Mouse (Mus musculus) neural tube, embryonic 11.5 days (tissue): ENCODE data around the gene Ccdc15. TPM values are rescaled to one million over a fixed set of nuclear protein-coding genes. Genes with fewer than 3 reads are reported as not detected.

Source experiments
- ATAC-seq: fragments of 200-750 bp; cut with Nextera tagmentation; 2 replicates; pipeline ENCODE4 v1.8.0; 2017; ENCODE audit warnings: moderate number of reproducible peaks, mild to moderate bottlenecking, moderate TSS enrichment, moderate library complexity; ENCODE audit not compliant: insufficient read depth, low FRiP score, low TSS enrichment
- DNase-seq: peaks from one replicate; pipeline ENCODE4 v3.0.0-alpha.2; 2015; ENCODE audit warnings: low spot score
- H3K27ac ChIP-seq: fragments of 300-500 bp; sonication (generic); 2 replicates; pipeline ENCODE4 v1.5.1; 2014; ENCODE audit warnings: low read depth, mild to moderate bottlenecking, low read length
- H3K27me3 ChIP-seq: fragments of 300-500 bp; sonication (generic); 2 replicates; pipeline ENCODE4 v1.6.1; 2014; ENCODE audit warnings: mild to moderate bottlenecking, low read length, mixed read lengths; ENCODE audit not compliant: control insufficient read depth, insufficient read depth
- H3K36me3 ChIP-seq: fragments of 300-500 bp; sonication (generic); 2 replicates; pipeline ENCODE4 v1.6.1; 2014; ENCODE audit warnings: mild to moderate bottlenecking, low read length, moderate library complexity, mixed read lengths; ENCODE audit not compliant: control insufficient read depth, insufficient read depth
- H3K4me1 ChIP-seq: fragments of 300-500 bp; sonication (generic); 2 replicates; pipeline ENCODE4 v1.6.1; 2014; ENCODE audit warnings: low read length, mixed read lengths; ENCODE audit not compliant: control insufficient read depth, insufficient read depth
- H3K4me2 ChIP-seq: fragments of 300-500 bp; sonication (generic); 2 replicates; pipeline ENCODE4 v1.6.1; 2014; ENCODE audit warnings: low read depth, mild to moderate bottlenecking, moderate library complexity
- H3K4me3 ChIP-seq: fragments of 300-500 bp; sonication (generic); 2 replicates; pipeline ENCODE4 v1.5.1; 2014; ENCODE audit warnings: low read depth, low read length
- H3K9ac ChIP-seq: fragments of 300-500 bp; sonication (generic); 2 replicates; pipeline ENCODE4 v1.6.1; 2014; ENCODE audit warnings: mild to moderate bottlenecking, low read length
- H3K9me3 ChIP-seq: fragments of 300-500 bp; sonication (generic); 2 replicates; pipeline ENCODE4 v1.6.1; 2016; ENCODE audit warnings: low read length; ENCODE audit not compliant: control insufficient read depth
- WGBS: fragments of 180-500 bp; shearing (Covaris S2); extraction: QIAGEN DNeasy Blood & Tissue Kit; methylation state at CpG from one replicate; pipeline ENCODE4 v1.1.7; 2014; 5-methylcytosine and 5-hydroxymethylcytosine counted together
- polyA plus RNA-seq: library from polyadenylated mRNA; unstranded; fragments of >200 nt; fragmentation: Nextera tagmentation; extraction: Ambion mirVana; gene quantifications from 2 replicates; pipeline ENCODE4 v1.2.1, GENCODE M21; 2014

The Ccdc15 gene
- polyA plus RNA-seq, 1 experiment from 2014 or later, result 7.7 TPM

GRCm38 (mm10) chr9:37368860-37369259 is 20.6 kb upstream of the Ccdc15 start:
- H3K27me3 ChIP-seq, result no peaks in the 10 kb centered on the region
- no peaks in the 10 kb centered on the region for H3K9me3 ChIP-seq
- WGBS, result 85% methylated on average over 8 of the region's 8 CpGs
- H3K4me2 ChIP-seq, result no peak overlapping the region
- H3K4me3 ChIP-seq, result no peak overlapping the region
- no peak for DNase-seq
- no peak for ATAC-seq
- no peak overlapping the region for H3K9ac ChIP-seq
- H3K36me3 ChIP-seq, result no peaks in the 10 kb centered on the region
- H3K27ac ChIP-seq, result no peak overlapping the region
- no peaks in the 10 kb centered on the region for H3K4me1 ChIP-seq

GRCm38 (mm10) chr9:37368081-37368830 is 20.0 kb upstream of the Ccdc15 start:
- no peaks in the 10 kb centered on the region for H3K9me3 ChIP-seq
- no peaks in the 10 kb centered on the region for H3K36me3 ChIP-seq
- H3K4me3 ChIP-seq, result no peak overlapping the region
- no peaks in the 10 kb centered on the region for H3K4me1 ChIP-seq
- no peak overlapping the region for H3K4me2 ChIP-seq
- no peak overlapping the region for H3K27ac ChIP-seq
- H3K9ac ChIP-seq, result no peak overlapping the region
- no peak for DNase-seq
- 86% methylated on average over 11 of the region's 11 CpGs for WGBS
- ATAC-seq, result no peak
- H3K27me3 ChIP-seq, result no peaks in the 10 kb centered on the region

- no peak within 1 kb of the TSS for H3K27ac ChIP-seq
- no peaks in the 10 kb centered on the region for H3K4me1 ChIP-seq
- no peak within 1 kb of the TSS for H3K4me2 ChIP-seq
- no peaks in the 10 kb centered on the region for H3K9me3 ChIP-seq
- WGBS, result 89% methylated on average over 17 of the region's 17 CpGs
- no peak within 1 kb of the TSS for H3K9ac ChIP-seq
- H3K36me3 ChIP-seq, result no peaks in the 10 kb centered on the region
- no peak within 1 kb of the TSS for H3K4me3 ChIP-seq
- no peaks in the 10 kb centered on the region for H3K27me3 ChIP-seq
- ATAC-seq (no peak), DNase-seq (no peak)
Measured at GRCm38 (mm10) chr9:37367301-37368080, 19.3 kb upstream of the Ccdc15 start, which contains the start of gene Hepacam. Gene Hepacam (plus strand): TSS chr9:37367351.

- no peak for ATAC-seq
- Histone ChIP-seq H3K9ac (no peak overlapping the region), H3K9me3 (no peaks in the 10 kb centered on the region), H3K4me3 (no peak overlapping the region), H3K4me1 (no peaks in the 10 kb centered on the region), H3K27me3 (no peaks in the 10 kb centered on the region), H3K36me3 (no peaks in the 10 kb centered on the region), H3K4me2 (no peak overlapping the region), H3K27ac (no peak overlapping the region)
- 70% methylated on average over 5 of the region's 5 CpGs for WGBS
- DNase-seq, result no peak
Measured at GRCm38 (mm10) chr9:37365706-37366105, 17.5 kb upstream of the Ccdc15 start.

DNA sequence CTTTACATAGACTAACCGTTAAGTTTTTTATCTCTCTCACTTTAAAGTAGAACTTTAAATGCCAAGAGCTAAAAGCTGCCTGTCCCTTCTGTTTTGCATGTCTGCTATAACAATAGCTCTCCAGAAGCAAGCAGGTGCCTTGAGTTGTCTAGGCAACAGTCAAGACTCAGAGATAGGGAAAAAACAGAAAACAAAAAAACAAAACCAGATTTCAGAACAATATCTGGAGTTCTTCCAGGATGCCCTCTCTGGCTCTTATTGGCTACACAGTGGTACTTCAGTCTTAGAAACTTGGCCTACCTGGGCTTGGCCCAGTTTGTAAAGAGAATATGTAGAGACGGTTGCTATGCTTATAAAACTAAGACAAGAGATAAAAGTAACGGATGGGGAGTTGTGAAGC is 16.2 kb upstream of the Ccdc15 start:
- Histone ChIP-seq H3K4me2 (no peak overlapping the region), H3K4me1 (no peaks in the 10 kb centered on the region), H3K36me3 (no peaks in the 10 kb centered on the region), H3K9ac (no peak overlapping the region), H3K27me3 (no peaks in the 10 kb centered on the region), H3K4me3 (no peak overlapping the region), H3K27ac (no peak overlapping the region), H3K9me3 (no peaks in the 10 kb centered on the region)
- DNase-seq, result no peak
- WGBS, result 84% methylated on average over 3 of the region's 3 CpGs
- no peak for ATAC-seq

- ATAC-seq, result no peak
- H3K27ac ChIP-seq, result no peak overlapping the region
- H3K4me1 ChIP-seq, result no peaks in the 10 kb centered on the region
- H3K4me2 ChIP-seq, result no peak overlapping the region
- H3K9me3 ChIP-seq, result no peaks in the 10 kb centered on the region
- no peak overlapping the region for H3K4me3 ChIP-seq
- 80% methylated on average over 3 of the region's 3 CpGs for WGBS
- DNase-seq, result no peak
- H3K9ac ChIP-seq, result no peak overlapping the region
- H3K36me3 ChIP-seq, result no peaks in the 10 kb centered on the region
- no peaks in the 10 kb centered on the region for H3K27me3 ChIP-seq
Measured at GRCm38 (mm10) chr9:37363551-37363950, 15.3 kb upstream of the Ccdc15 start.

DNA sequence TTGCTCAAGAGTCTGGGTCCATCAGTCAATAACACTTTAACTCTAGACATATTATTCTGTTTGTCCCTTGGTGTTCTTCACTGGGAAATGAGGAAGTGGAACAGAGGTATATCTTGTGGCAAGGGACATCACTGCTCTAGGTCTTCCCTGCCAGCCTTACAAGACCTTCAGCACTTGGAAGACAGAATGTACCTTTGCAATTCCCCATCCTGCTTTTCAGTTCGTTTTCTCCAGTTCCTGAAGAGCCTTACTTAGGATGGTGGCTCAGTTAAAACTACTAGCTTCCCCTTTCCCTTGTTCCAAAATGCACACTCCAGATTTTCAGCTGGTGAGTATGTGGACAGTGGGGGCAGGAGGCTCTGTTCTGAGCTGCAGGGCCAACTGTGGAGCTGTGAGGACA is 14.6 kb upstream of the Ccdc15 start:
- WGBS, result 55% methylated on average over 1 of the region's 1 CpGs
- ATAC-seq (no peak), DNase-seq (no peak)
- no peak overlapping the region for H3K9ac ChIP-seq
- no peaks in the 10 kb centered on the region for H3K9me3 ChIP-seq
- H3K4me1 ChIP-seq, result no peaks in the 10 kb centered on the region
- H3K4me2 ChIP-seq, result no peak overlapping the region
- H3K4me3 ChIP-seq, result no peak overlapping the region
- H3K27me3 ChIP-seq, result no peaks in the 10 kb centered on the region
- no peak overlapping the region for H3K27ac ChIP-seq
- H3K36me3 ChIP-seq, result no peaks in the 10 kb centered on the region

- Histone ChIP-seq H3K4me3 (no peak overlapping the region), H3K9me3 (no peaks in the 10 kb centered on the region), H3K36me3 (no peaks in the 10 kb centered on the region), H3K27me3 (no peaks in the 10 kb centered on the region), H3K27ac (no peak overlapping the region), H3K4me1 (no peaks in the 10 kb centered on the region), H3K9ac (no peak overlapping the region), H3K4me2 (no peak overlapping the region)
- DNase-seq (no peak), ATAC-seq (no peak)
Measured at GRCm38 (mm10) chr9:37362084-37362483, 13.9 kb upstream of the Ccdc15 start.
